Mouse (Mus musculus) forebrain, embryonic 13.5 days (tissue): Measurements from ENCODE around the gene A430033K04Rik. TPM values are rescaled to one million over a fixed set of nuclear protein-coding genes. Genes with fewer than 3 reads are reported as not detected.
A peak's percentile ranks its signal among the peaks of the same experiment; 100 is the strongest.

Experiments used
- ATAC-seq: fragments of 200-750 bp; cut with Nextera tagmentation; 2 replicates; pipeline ENCODE4 v1.8.0; 2017
- H3K27ac ChIP-seq: fragments of 300-500 bp; sonication (generic); 2 replicates; pipeline ENCODE4 v1.5.1; 2015; ENCODE audit warnings: inconsistent platforms, mild to moderate bottlenecking, moderate library complexity
- H3K27me3 ChIP-seq: fragments of 300-500 bp; sonication (generic); 2 replicates; pipeline ENCODE4 v1.6.1; 2015; ENCODE audit warnings: mild to moderate bottlenecking, inconsistent platforms
- H3K36me3 ChIP-seq: fragments of 300-500 bp; sonication (generic); 2 replicates; pipeline ENCODE4 v1.6.1; 2015; ENCODE audit warnings: mild to moderate bottlenecking, inconsistent platforms; ENCODE audit not compliant: poor library complexity, severe bottlenecking
- H3K4me1 ChIP-seq: fragments of 300-500 bp; sonication (generic); 2 replicates; pipeline ENCODE4 v1.6.1; 2015; ENCODE audit warnings: inconsistent platforms
- H3K4me2 ChIP-seq: fragments of 300-500 bp; sonication (generic); 2 replicates; pipeline ENCODE4 v1.6.1; 2015; ENCODE audit warnings: inconsistent platforms, mild to moderate bottlenecking, moderate library complexity
- H3K4me3 ChIP-seq: fragments of 300-500 bp; sonication (generic); 2 replicates; pipeline ENCODE4 v1.5.1; 2015; ENCODE audit warnings: mild to moderate bottlenecking, inconsistent platforms
- H3K9ac ChIP-seq: fragments of 300-500 bp; sonication (generic); 2 replicates; pipeline ENCODE4 v1.6.1; 2015; ENCODE audit warnings: mild to moderate bottlenecking, inconsistent platforms
- H3K9me3 ChIP-seq: fragments of 300-500 bp; sonication (generic); replicated peaks from 2 replicates; pipeline ENCODE4 v1.6.1; 2016; ENCODE audit warnings: inconsistent platforms
- WGBS: fragments of 180-500 bp; shearing (Covaris S2); methylation state at CpG from one replicate; pipeline ENCODE4 v1.1.7; 2015; 5-methylcytosine and 5-hydroxymethylcytosine counted together
- polyA plus RNA-seq: library from polyadenylated mRNA; unstranded; fragments of >200 nt; fragmentation: Nextera tagmentation; extraction: Ambion mirVana; gene quantifications from 2 replicates; pipeline ENCODE4 v1.2.1, GENCODE M21; 2015

The A430033K04Rik gene
- polyA plus RNA-seq, 1 experiment from 2014 or later = 19.5 TPM

GRCm38 (mm10) chr5:138657407-138657806 is 34.7 kb downstream of the A430033K04Rik start:
- Histone ChIP-seq H3K4me2 (no peak overlapping the region), H3K9ac (no peak overlapping the region), H3K4me1 (no peaks in the 10 kb centered on the region), H3K27ac (no peak overlapping the region), H3K36me3 (no peaks in the 10 kb centered on the region), H3K27me3 (no peaks in the 10 kb centered on the region), H3K9me3 (no peaks in the 10 kb centered on the region), H3K4me3 (no peak overlapping the region)
- no peak for ATAC-seq
- 89% methylated on average over 3 of the region's 3 CpGs for WGBS

DNA sequence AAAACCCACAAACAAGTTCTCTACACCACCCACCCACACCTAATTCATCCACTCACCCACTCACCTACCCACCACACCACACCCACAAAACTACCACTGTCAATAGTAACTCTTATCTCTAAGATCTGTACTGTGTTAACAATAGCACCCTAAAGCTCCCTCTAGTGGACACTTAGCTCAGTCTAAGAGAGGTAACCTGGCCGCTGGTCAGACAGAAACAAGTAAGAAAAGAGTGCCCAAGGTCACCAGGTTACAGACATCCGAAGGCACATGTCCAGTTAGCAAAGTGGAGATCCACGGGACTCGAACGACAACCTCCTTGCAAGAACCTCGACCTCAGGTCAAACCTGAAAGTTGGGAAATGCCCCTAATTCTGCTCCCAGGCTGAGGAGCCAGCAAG is 35.2 kb downstream of the A430033K04Rik start:
- Histone ChIP-seq H3K4me3 (no peak overlapping the region), H3K4me2 (no peak overlapping the region), H3K27me3 (no peaks in the 10 kb centered on the region), H3K9me3 (no peaks in the 10 kb centered on the region), H3K27ac (no peak overlapping the region), H3K36me3 (no peaks in the 10 kb centered on the region), H3K4me1 (no peaks in the 10 kb centered on the region), H3K9ac (no peak overlapping the region)
- peak; percentile 55; the same call in 1 of the 2 replicates for ATAC-seq
- WGBS = 30% methylated on average over 6 of the region's 6 CpGs

- Histone ChIP-seq H3K4me1 (no peaks in the 10 kb centered on the region), H3K27me3 (no peaks in the 10 kb centered on the region), H3K36me3 (no peaks in the 10 kb centered on the region), H3K9ac (no peak overlapping the region), H3K4me3 (no peak overlapping the region), H3K4me2 (no peak overlapping the region), H3K9me3 (no peaks in the 10 kb centered on the region), H3K27ac (no peak overlapping the region)
- WGBS = 9% methylated on average over 5 of the region's 5 CpGs
- 0 out of 2 replicates have a peak, but pooled peaks have one; percentile 45 for ATAC-seq
Observed at GRCm38 (mm10) chr5:138658922-138659321, 36.3 kb downstream of the A430033K04Rik start.

GRCm38 (mm10) chr5:138683023-138683766 is 60.5 kb downstream of the A430033K04Rik start:
- Histone ChIP-seq H3K27me3 (no peaks in the 10 kb centered on the region), H3K4me1 (no peaks in the 10 kb centered on the region), H3K9me3 (no peaks in the 10 kb centered on the region), H3K9ac (no peak overlapping the region), H3K36me3 (no peaks in the 10 kb centered on the region), H3K4me2 (no peak overlapping the region), H3K4me3 (no peak overlapping the region), H3K27ac (no peak overlapping the region)
- 76% methylated on average over 8 of the region's 8 CpGs for whole genome bisulfite sequencing
- ATAC-seq = no peak

DNA sequence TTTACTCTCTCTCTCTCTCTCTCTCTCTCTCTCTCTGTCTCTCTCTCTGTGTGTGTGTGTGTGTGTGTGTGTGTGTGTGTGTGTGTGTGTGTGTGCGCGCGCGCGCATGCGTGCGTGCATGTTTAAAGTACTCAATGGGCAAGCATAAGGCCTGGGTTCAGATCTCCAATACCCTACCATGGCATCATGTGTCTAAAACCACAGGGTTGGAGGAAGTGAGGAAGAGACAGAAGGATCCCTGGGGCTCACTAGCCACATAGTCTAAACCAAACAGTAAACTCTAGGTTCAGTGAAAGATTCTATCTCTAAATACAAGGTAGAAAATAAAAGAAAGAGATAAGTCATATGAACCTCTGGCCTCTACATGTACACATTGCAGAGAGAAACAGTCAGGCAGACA is 61.2 kb downstream of the A430033K04Rik start:
- Histone ChIP-seq H3K4me1 (no peaks in the 10 kb centered on the region), H3K36me3 (no peaks in the 10 kb centered on the region), H3K27ac (no peak overlapping the region), H3K4me3 (no peak overlapping the region), H3K9ac (no peak overlapping the region), H3K4me2 (no peak overlapping the region), H3K9me3 (no peaks in the 10 kb centered on the region), H3K27me3 (no peaks in the 10 kb centered on the region)
- ATAC-seq = no peak
- WGBS = 95% methylated on average over 7 of the region's 7 CpGs

- Histone ChIP-seq H3K4me1 (no peaks in the 10 kb centered on the region), H3K36me3 (no peaks in the 10 kb centered on the region), H3K4me2 (no peak overlapping the region), H3K4me3 (no peak overlapping the region), H3K9ac (no peak overlapping the region), H3K27ac (no peak overlapping the region), H3K27me3 (no peaks in the 10 kb centered on the region), H3K9me3 (no peaks in the 10 kb centered on the region)
- ATAC-seq = no peak
- WGBS = 84% methylated on average over 5 of the region's 5 CpGs
Observed at GRCm38 (mm10) chr5:138687453-138687852, 64.8 kb downstream of the A430033K04Rik start.

DNA sequence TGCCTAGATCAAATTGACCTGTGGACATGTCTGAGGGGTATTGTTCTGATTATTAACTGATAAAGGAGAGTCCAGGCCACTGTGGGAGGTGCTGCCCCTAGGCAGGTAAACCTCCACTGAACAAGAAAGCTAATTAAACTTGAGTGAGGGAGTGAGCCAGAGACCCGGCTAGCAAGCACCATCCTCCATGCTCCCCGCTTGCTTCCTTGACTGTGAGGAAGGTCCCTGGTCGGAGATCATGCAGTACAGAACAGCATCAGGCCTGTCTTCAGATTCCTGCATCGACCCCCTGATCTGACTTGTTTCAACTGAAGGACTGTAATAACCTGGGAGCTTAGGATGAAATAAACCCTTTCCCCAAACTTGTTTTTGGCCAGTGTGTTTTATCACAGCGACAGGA is 66.6 kb downstream of the A430033K04Rik start:
- no peak for ATAC-seq
- WGBS = 53% methylated on average over 5 of the region's 5 CpGs
- H3K9ac ChIP-seq = no peak overlapping the region

DNA sequence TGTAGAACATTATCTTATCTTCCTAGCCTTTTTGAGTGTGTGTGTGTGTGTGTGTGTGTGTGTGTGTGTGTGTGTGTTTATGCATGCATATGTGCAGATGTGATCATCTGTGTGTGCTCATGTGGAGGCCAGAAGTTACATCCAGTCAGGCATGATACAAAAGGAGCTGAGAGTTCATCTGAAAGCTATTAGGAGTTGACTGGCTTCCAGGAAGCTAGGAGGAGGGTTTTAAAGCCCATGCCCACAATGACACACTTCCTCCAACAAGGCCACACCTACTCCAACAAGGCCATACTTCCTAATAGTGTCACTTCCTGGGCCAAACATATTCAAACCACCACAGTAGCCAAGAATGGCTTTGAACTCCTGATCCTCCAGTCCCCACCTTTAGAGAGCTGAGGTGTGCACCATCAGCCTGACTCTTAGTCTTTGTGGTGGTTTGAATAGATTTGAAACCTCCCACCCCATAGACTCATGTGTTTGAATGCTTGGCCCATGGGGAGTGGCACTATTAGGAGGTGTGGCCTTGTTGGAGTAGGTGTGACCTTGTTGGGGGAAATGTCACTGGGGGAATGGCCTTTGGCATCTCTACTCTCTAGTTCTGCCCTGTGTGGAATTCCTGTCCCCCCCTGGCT is 70.4 kb downstream of the A430033K04Rik start:
- ATAC-seq = no peak
- no peak overlapping the region for H3K4me3 ChIP-seq
- H3K27ac ChIP-seq = no peak overlapping the region
- no peaks in the 10 kb centered on the region for H3K27me3 ChIP-seq
- no peak overlapping the region for H3K9ac ChIP-seq
- no peaks in the 10 kb centered on the region for H3K36me3 ChIP-seq
- no peaks in the 10 kb centered on the region for H3K4me1 ChIP-seq
- H3K9me3 ChIP-seq = no peaks in the 10 kb centered on the region
- no peak overlapping the region for H3K4me2 ChIP-seq

More for the DNA sequence above, 66.6 kb downstream of the A430033K04Rik start:
- Histone ChIP-seq H3K4me3 (no peak overlapping the region), H3K9me3 (no peaks in the 10 kb centered on the region), H3K27ac (no peak overlapping the region), H3K4me2 (no peak overlapping the region), H3K27me3 (no peaks in the 10 kb centered on the region), H3K36me3 (no peaks in the 10 kb centered on the region), H3K4me1 (no peaks in the 10 kb centered on the region)

DNA sequence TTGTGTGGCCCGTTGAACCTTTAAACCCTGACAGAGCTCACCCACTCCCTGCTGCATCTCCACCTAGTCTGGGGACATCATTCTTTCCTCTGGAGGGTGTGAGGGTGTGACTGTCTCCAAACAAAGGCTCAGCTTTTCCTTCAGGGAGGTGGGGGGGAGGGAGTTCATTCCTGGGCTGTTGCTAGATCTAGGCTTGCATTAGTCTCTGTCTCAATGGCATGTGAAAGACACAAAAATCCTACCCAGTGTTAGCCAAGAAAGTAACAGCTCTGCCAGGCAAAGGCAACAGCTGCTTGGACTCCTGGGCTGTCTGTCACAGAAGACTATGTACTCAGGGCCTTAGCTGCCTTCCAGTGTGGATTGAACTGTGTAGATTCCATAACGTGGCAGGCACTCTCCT is 71.4 kb downstream of the A430033K04Rik start:
- H3K9me3 ChIP-seq = no peaks in the 10 kb centered on the region
- no peak for ATAC-seq
- no peaks in the 10 kb centered on the region for H3K36me3 ChIP-seq
- no peak overlapping the region for H3K4me3 ChIP-seq
- no peak overlapping the region for H3K27ac ChIP-seq
- H3K27me3 ChIP-seq = no peaks in the 10 kb centered on the region
- no peak overlapping the region for H3K9ac ChIP-seq
- H3K4me2 ChIP-seq = no peak overlapping the region
- 65% methylated on average over 2 of the region's 2 CpGs for WGBS
- H3K4me1 ChIP-seq = no peaks in the 10 kb centered on the region

DNA sequence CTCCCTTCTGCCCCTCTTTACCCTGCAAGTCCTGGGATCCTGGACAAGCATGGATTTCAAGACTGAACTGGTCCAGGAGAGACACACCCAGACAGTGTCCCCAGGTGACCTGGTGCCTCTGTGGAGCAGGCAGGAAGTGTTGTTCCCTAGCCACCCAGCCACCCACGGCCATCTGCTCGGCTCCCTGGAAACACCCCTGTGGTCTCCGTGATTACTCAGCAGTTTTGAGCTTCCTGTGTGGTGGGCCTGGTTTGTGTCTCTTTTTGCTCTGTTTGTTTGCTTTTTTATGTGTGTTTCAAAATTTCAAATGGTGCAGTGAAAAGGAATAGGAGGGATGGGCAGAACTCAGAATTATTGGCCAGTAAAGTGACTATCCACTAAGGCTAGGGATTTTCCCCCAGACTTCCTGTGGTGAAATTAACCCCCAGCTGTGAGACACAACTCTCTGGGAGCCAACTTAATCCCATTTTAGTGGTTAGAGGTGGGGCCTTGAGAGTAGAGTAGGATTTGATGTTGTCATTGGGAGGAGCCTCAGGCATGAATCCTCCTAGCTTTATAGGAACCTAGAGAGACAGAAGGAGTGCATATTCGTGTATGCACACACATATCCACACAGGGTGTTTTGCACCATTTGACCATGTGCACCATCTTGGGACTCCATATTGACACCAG is 72.0 kb downstream of the A430033K04Rik start:
- ATAC-seq = no peak

GRCm38 (mm10) chr5:138697466-138697865 is 74.8 kb downstream of the A430033K04Rik start:
- Histone ChIP-seq H3K9me3 (no peaks in the 10 kb centered on the region), H3K36me3 (no peaks in the 10 kb centered on the region), H3K4me3 (no peak overlapping the region), H3K27me3 (no peaks in the 10 kb centered on the region), H3K4me2 (no peak overlapping the region), H3K9ac (no peak overlapping the region), H3K27ac (no peak overlapping the region), H3K4me1 (no peaks in the 10 kb centered on the region)
- no peak for ATAC-seq
- 64% methylated on average over 6 of the region's 6 CpGs for WGBS

More for the DNA sequence above, 72.0 kb downstream of the A430033K04Rik start:
- Histone ChIP-seq H3K9me3 (no peaks in the 10 kb centered on the region), H3K27ac (no peak overlapping the region), H3K27me3 (no peaks in the 10 kb centered on the region), H3K4me1 (no peaks in the 10 kb centered on the region), H3K36me3 (no peaks in the 10 kb centered on the region), H3K4me3 (no peak overlapping the region), H3K9ac (no peak overlapping the region), H3K4me2 (no peak overlapping the region)
- WGBS = 58% methylated on average over 4 of the region's 4 CpGs
